Mouse (Mus musculus) midbrain, embryonic 11.5 days (tissue): Measurements from ENCODE around the gene Slc25a22. TPM values are rescaled to one million over a fixed set of nuclear protein-coding genes. Genes with fewer than 3 reads are reported as not detected.
A peak's percentile ranks its signal among the peaks of the same experiment; 100 is the strongest.

Experiments used
- ATAC-seq: fragments of 200-750 bp; cut with Nextera tagmentation; 2 replicates; pipeline ENCODE4 v1.8.0; 2017; ENCODE audit warnings: moderate TSS enrichment, moderate library complexity; ENCODE audit not compliant: low FRiP score
- DNase-seq: peaks from one replicate; pipeline ENCODE4 v3.0.0; 2015; ENCODE audit warnings: low spot score; ENCODE audit errors: missing footprints
- H3K27ac ChIP-seq: fragments of 300-500 bp; sonication (generic); 2 replicates; pipeline ENCODE4 v1.5.1; 2014; ENCODE audit warnings: low read depth, low read length
- H3K27me3 ChIP-seq: fragments of 300-500 bp; sonication (generic); 2 replicates; pipeline ENCODE4 v1.6.1; 2014; ENCODE audit warnings: mild to moderate bottlenecking, low read length, moderate library complexity, mixed read lengths; ENCODE audit not compliant: control insufficient read depth, insufficient read depth
- H3K36me3 ChIP-seq: fragments of 300-500 bp; sonication (generic); 2 replicates; pipeline ENCODE4 v1.6.1; 2014; ENCODE audit warnings: mild to moderate bottlenecking, low read length, moderate library complexity, mixed read lengths; ENCODE audit not compliant: control insufficient read depth, insufficient read depth
- H3K4me1 ChIP-seq: fragments of 300-500 bp; sonication (generic); 2 replicates; pipeline ENCODE4 v1.6.1; 2014; ENCODE audit warnings: low read length; ENCODE audit not compliant: control insufficient read depth, insufficient read depth
- H3K4me2 ChIP-seq: fragments of 300-500 bp; sonication (generic); 2 replicates; pipeline ENCODE4 v1.6.1; 2014; ENCODE audit warnings: mild to moderate bottlenecking, moderate library complexity
- H3K4me3 ChIP-seq: fragments of 300-500 bp; sonication (generic); 2 replicates; pipeline ENCODE4 v1.5.1; 2014; ENCODE audit warnings: low read depth, low read length
- H3K9ac ChIP-seq: fragments of 300-500 bp; sonication (generic); 2 replicates; pipeline ENCODE4 v1.6.1; 2014; ENCODE audit warnings: low read length
- H3K9me3 ChIP-seq: fragments of 300-500 bp; sonication (generic); 2 replicates; pipeline ENCODE4 v1.6.1; 2016; ENCODE audit warnings: low read length; ENCODE audit not compliant: control insufficient read depth
- WGBS: fragments of 180-500 bp; shearing (Covaris S2); extraction: QIAGEN DNeasy Blood & Tissue Kit; methylation state at CpG from one replicate; pipeline ENCODE4 v1.1.7; 2014; 5-methylcytosine and 5-hydroxymethylcytosine counted together
- polyA plus RNA-seq: library from polyadenylated mRNA; unstranded; fragments of >200 nt; fragmentation: Nextera tagmentation; extraction: Ambion mirVana; gene quantifications from 2 replicates; pipeline ENCODE4 v1.2.1, GENCODE M21; 2014

Slc25a22 gene
- polyA plus RNA-seq, 1 experiment from 2014 or later, result 31.9 TPM

GRCm38 (mm10) chr7:141461521-141462332 lies 24.0 kb upstream of the Slc25a22 start:
- 3% methylated on average over 52 of the region's 59 CpGs for WGBS
- DNase-seq (peak; percentile 86), ATAC-seq (no peak)
- H3K4me1 ChIP-seq, result peaks cover 10% of the 10 kb centered on the region
- peak overlapping the region; percentile 34; the same call in 1 of the 2 replicates for H3K9ac ChIP-seq
- peaks cover 67% of the 10 kb centered on the region for H3K27me3 ChIP-seq
- H3K9me3 ChIP-seq, result no peaks in the 10 kb centered on the region
- no peaks in the 10 kb centered on the region for H3K36me3 ChIP-seq
- peak overlapping the region; percentile 43 for H3K4me2 ChIP-seq
- H3K27ac ChIP-seq, result no peak overlapping the region
- peak overlapping the region; percentile 35 for H3K4me3 ChIP-seq

DNA sequence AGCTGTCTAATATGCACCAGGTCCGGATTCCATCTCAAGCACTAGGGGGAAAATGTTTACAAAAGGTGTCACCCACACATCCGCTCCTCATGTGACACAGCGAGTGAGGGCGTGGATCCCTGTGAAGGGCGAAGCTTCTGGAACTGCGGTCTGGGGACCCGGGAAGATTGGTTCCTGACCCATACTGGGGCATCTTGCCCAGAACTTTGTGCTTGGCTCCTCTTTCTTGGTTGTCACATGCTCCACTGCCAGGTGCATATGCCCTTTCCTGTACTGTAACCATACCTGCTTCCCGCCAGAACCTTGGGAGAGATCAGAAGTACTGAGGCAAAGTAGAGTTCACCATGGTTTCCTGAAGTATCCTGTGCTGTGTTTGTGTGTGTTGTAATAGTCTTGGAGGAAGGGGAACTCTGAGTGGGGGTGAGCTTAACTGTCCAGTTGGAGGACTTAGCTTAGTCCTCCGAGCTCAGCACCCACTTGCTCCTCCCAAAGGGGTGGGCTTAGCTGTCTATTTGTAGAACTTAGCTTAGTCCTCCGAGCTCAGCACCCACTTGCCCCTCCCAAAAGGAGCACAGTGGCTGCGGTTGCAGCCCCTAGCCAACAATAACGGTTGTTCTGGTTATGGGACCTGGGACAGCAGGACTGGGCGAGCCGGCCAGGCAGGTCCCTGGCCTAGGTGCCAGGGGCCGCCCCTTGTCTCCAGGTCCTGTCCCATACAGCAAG lies 22.9 kb upstream of the Slc25a22 start, which contains the start of gene Cracr2b:
TSS of gene Cracr2b (plus strand) at position 704 of the 723 bp plus-strand sequence.
- Histone ChIP-seq H3K27ac (no peak within 1 kb of the TSS), H3K4me3 (peak within 1 kb of the TSS; percentile 35), H3K4me1 (peaks cover 18% of the 10 kb centered on the region), H3K4me2 (peak within 1 kb of the TSS; percentile 43), H3K36me3 (no peaks in the 10 kb centered on the region), H3K9ac (peak within 1 kb of the TSS; percentile 34; the same call in 1 of the 2 replicates), H3K27me3 (peaks cover 58% of the 10 kb centered on the region), H3K9me3 (no peaks in the 10 kb centered on the region)
- ATAC-seq, result no peak
- 77% methylated on average over 15 of the region's 15 CpGs for WGBS
- no peak for DNase-seq

GRCm38 (mm10) chr7:141460001-141460390 lies 22.3 kb upstream of the Slc25a22 start:
- Histone ChIP-seq H3K9me3 (no peaks in the 10 kb centered on the region), H3K4me3 (no peak overlapping the region), H3K4me1 (peaks cover 17% of the 10 kb centered on the region), H3K27ac (no peak overlapping the region), H3K27me3 (peaks cover 52% of the 10 kb centered on the region), H3K4me2 (no peak overlapping the region), H3K36me3 (no peaks in the 10 kb centered on the region), H3K9ac (no peak overlapping the region)
- DNase-seq (no peak), ATAC-seq (no peak)
- 79% methylated on average over 5 of the region's 5 CpGs for WGBS

DNA sequence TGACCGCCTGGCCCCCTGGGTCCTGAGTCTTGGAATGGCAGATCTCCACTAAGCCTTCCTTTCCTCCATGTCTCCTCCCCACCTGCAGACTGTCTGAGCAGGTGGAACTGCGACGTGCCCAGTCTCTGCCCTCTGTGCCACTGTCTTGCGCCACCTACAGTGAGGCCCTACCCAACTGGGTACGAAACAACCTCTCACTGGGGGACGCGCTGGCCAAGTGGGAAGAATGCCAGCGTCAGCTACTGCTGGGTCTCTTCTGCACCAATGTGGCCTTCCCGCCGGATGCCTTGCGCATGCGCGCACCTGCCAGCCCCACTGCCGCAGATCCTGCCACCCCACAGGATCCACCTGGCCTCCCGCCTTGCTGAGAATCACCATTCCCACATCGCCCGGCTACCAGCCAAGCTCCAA lies 21.6 kb upstream of the Slc25a22 start:
- H3K4me1 ChIP-seq, result peaks cover 13% of the 10 kb centered on the region
- DNase-seq (no peak), ATAC-seq (no peak)
- no peaks in the 10 kb centered on the region for H3K9me3 ChIP-seq
- 90% methylated on average over 17 of the region's 17 CpGs for WGBS
- no peak overlapping the region for H3K27ac ChIP-seq
- no peaks in the 10 kb centered on the region for H3K36me3 ChIP-seq
- no peak overlapping the region for H3K4me3 ChIP-seq
- no peak overlapping the region for H3K4me2 ChIP-seq
- H3K9ac ChIP-seq, result no peak overlapping the region
- peaks cover 45% of the 10 kb centered on the region for H3K27me3 ChIP-seq

- DNase-seq, result no peak
- Histone ChIP-seq H3K27ac (no peak overlapping the region), H3K4me1 (peaks cover 13% of the 10 kb centered on the region), H3K9ac (no peak overlapping the region), H3K36me3 (no peaks in the 10 kb centered on the region), H3K9me3 (no peaks in the 10 kb centered on the region), H3K4me2 (no peak overlapping the region), H3K27me3 (peaks cover 39% of the 10 kb centered on the region), H3K4me3 (no peak overlapping the region)
- ATAC-seq, result no peak
- 92% methylated on average over 11 of the region's 11 CpGs for WGBS
Measured at GRCm38 (mm10) chr7:141458661-141459060, 21.0 kb upstream of the Slc25a22 start.

GRCm38 (mm10) chr7:141457986-141458660 lies 20.4 kb upstream of the Slc25a22 start:
- H3K4me3 ChIP-seq, result no peak overlapping the region

DNA sequence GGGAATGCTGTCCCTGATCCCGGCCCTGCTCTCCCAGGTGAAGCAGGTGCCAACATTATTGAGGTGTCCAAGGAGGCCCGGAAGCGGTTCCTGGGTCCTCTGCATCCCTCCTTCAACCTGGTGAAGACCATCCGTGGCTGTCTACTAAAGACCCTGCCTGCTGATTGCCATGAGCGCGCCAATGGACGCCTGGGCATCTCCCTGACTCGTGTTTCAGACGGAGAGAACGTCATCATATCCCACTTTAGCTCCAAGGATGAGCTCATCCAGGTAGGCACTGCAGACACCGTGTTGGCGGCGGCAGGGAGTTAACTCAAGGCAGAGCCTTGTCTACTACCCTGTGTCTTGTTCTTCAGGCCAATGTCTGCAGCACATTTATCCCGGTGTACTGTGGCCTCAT lies 19.5 kb upstream of the Slc25a22 start:
- H3K27ac ChIP-seq, result no peak overlapping the region
- ATAC-seq (no peak), DNase-seq (no peak)
- H3K9ac ChIP-seq, result no peak overlapping the region
- no peak overlapping the region for H3K4me2 ChIP-seq
- no peak overlapping the region for H3K4me3 ChIP-seq
- H3K36me3 ChIP-seq, result no peaks in the 10 kb centered on the region; the same call in 1 of the 2 replicates
- WGBS, result 90% methylated on average over 14 of the region's 14 CpGs
- no peaks in the 10 kb centered on the region for H3K9me3 ChIP-seq
- H3K4me1 ChIP-seq, result peaks cover 13% of the 10 kb centered on the region
- peaks cover 25% of the 10 kb centered on the region for H3K27me3 ChIP-seq

More at GRCm38 (mm10) chr7:141457986-141458660, 20.4 kb upstream of the Slc25a22 start:
- Histone ChIP-seq H3K4me1 (peaks cover 13% of the 10 kb centered on the region), H3K27ac (no peak overlapping the region), H3K9ac (no peak overlapping the region), H3K9me3 (no peaks in the 10 kb centered on the region), H3K27me3 (peaks cover 34% of the 10 kb centered on the region), H3K4me2 (no peak overlapping the region), H3K36me3 (no peaks in the 10 kb centered on the region)
- peak; percentile 91 for DNase-seq
- no peak for ATAC-seq
- WGBS, result 73% methylated on average over 15 of the region's 15 CpGs

- Histone ChIP-seq H3K9me3 (no peaks in the 10 kb centered on the region), H3K4me1 (peaks cover 10% of the 10 kb centered on the region), H3K27me3 (peaks cover 20% of the 10 kb centered on the region), H3K9ac (no peak overlapping the region), H3K4me3 (no peak overlapping the region), H3K27ac (no peak overlapping the region), H3K4me2 (no peak overlapping the region), H3K36me3 (no peaks in the 10 kb centered on the region; the same call in 1 of the 2 replicates)
- WGBS, result 91% methylated on average over 6 of the region's 6 CpGs
- DNase-seq (no peak), ATAC-seq (no peak)
Measured at GRCm38 (mm10) chr7:141456739-141457138, 19.0 kb upstream of the Slc25a22 start.
